Mouse (Mus musculus) megakaryocyte, adult 5-6 weeks (primary cell): ENCODE measurements around the gene Krt42. TPM values are rescaled to one million over a fixed set of nuclear protein-coding genes. Genes with fewer than 3 reads are reported as not detected.

Source experiments
- total RNA-seq, 2 experiments: library from RNA; stranded (forward) in 1 of 2; stranded (reverse) in 1 of 2; fragments of 153-499, 151-499 nt in 1 of 2; fragments of 221-1000, 200-1000 nt in 1 of 2; gene quantifications; 2 replicates each; pipeline versions ENCODE4 v1.2.3 to v1.2.4; 2015 to 2017

Krt42 gene
- total RNA-seq, 2 experiments from 2014 or later: not detected

Other genes with a start within 250 kb of the Krt42 start
- gene Krt33b, start 240.0 kb downstream of the Krt42 start, total RNA-seq (2015): not detected in 2 replicates
- not detected in 2 replicates for gene Krt33b, start 240.0 kb downstream of the Krt42 start, total RNA-seq (2017)
- gene Krt34, start 228.3 kb downstream of the Krt42 start, total RNA-seq (2015): not detected in 2 replicates
- not detected in 2 replicates for gene Krt34, start 228.3 kb downstream of the Krt42 start, total RNA-seq (2017)
- not detected in 2 replicates for gene Krt31, start 219.3 kb downstream of the Krt42 start, total RNA-seq (2015)
- gene Krt31, start 219.3 kb downstream of the Krt42 start, total RNA-seq (2017): not detected in 2 replicates
- gene Krt32, start 181.6 kb downstream of the Krt42 start, total RNA-seq (2015): not detected in 2 replicates
- not detected in 2 replicates for gene Krt32, start 181.6 kb downstream of the Krt42 start, total RNA-seq (2017)
- not detected in 2 replicates for gene Krt35, start 173.6 kb downstream of the Krt42 start, total RNA-seq (2015)
- gene Krt35, start 173.6 kb downstream of the Krt42 start, total RNA-seq (2017): not detected in 2 replicates
- not detected in 2 replicates for gene Krt36, start 164.2 kb downstream of the Krt42 start, total RNA-seq (2015)
- not detected in 2 replicates for gene Krt36, start 164.2 kb downstream of the Krt42 start, total RNA-seq (2017)
- not detected in 2 replicates for gene Krt13, start 148.3 kb downstream of the Krt42 start, total RNA-seq (2015)
- gene Krt13, start 148.3 kb downstream of the Krt42 start, total RNA-seq (2017): not detected in 2 replicates
- not detected in 2 replicates for gene Krt15, start 133.9 kb downstream of the Krt42 start, total RNA-seq (2015)
- gene Krt15, start 133.9 kb downstream of the Krt42 start, total RNA-seq (2017): not detected in 2 replicates
- gene Krt19, start 121.2 kb downstream of the Krt42 start, total RNA-seq (2015): not detected in 2 replicates
- not detected in 2 replicates for gene Krt19, start 121.2 kb downstream of the Krt42 start, total RNA-seq (2017)
- gene Krt9, start 76.6 kb downstream of the Krt42 start, total RNA-seq (2015): not detected in 2 replicates
- 0.04 TPM in 1 of 2 replicates, not detected in the other for gene Krt9, start 76.6 kb downstream of the Krt42 start, total RNA-seq (2017)
- gene Krt14, start 62.3 kb downstream of the Krt42 start, total RNA-seq (2015): not detected in 2 replicates
- gene Krt14, start 62.3 kb downstream of the Krt42 start, total RNA-seq (2017): not detected in 2 replicates
- not detected in 2 replicates for gene Krt16, start 21.0 kb downstream of the Krt42 start, total RNA-seq (2015)
- not detected in 2 replicates for gene Krt16, start 21.0 kb downstream of the Krt42 start, total RNA-seq (2017)
- not detected in 2 replicates for gene Krt17, start 8.8 kb downstream of the Krt42 start, total RNA-seq (2015)
- gene Krt17, start 8.8 kb downstream of the Krt42 start, total RNA-seq (2017): not detected in 2 replicates
- gene Eif1, start 50.0 kb upstream of the Krt42 start, total RNA-seq (2015): 1,372 and 1,486 TPM in 2 replicates
- 248 and 320 TPM in 2 replicates for gene Eif1, start 50.0 kb upstream of the Krt42 start, total RNA-seq (2017)
- gene Gast, start 64.5 kb upstream of the Krt42 start, total RNA-seq (2015): not detected in 2 replicates
- gene Gast, start 64.5 kb upstream of the Krt42 start, total RNA-seq (2017): not detected in 2 replicates
- gene Hap1, start 86.3 kb upstream of the Krt42 start, total RNA-seq (2015): not detected in 2 replicates
- not detected in 2 replicates for gene Hap1, start 86.3 kb upstream of the Krt42 start, total RNA-seq (2017)
- gene Jup, start 127.9 kb upstream of the Krt42 start, total RNA-seq (2015): 3.5 and 3.9 TPM in 2 replicates
- gene Jup, start 127.9 kb upstream of the Krt42 start, total RNA-seq (2017): 1.5 and 5.1 TPM in 2 replicates
- not detected in 2 replicates for gene P3h4, start 145.0 kb upstream of the Krt42 start, total RNA-seq (2015)
- 0.08 TPM in 1 of 2 replicates, not detected in the other for gene P3h4, start 145.0 kb upstream of the Krt42 start, total RNA-seq (2017)
- gene Fkbp10, start 145.8 kb upstream of the Krt42 start, total RNA-seq (2015): 0.09 TPM in 1 of 2 replicates, not detected in the other
- not detected in 2 replicates for gene Fkbp10, start 145.8 kb upstream of the Krt42 start, total RNA-seq (2017)
- gene Nt5c3b, start 171.9 kb upstream of the Krt42 start, total RNA-seq (2015): 8.8 and 9.8 TPM in 2 replicates
- gene Nt5c3b, start 171.9 kb upstream of the Krt42 start, total RNA-seq (2017): 7.3 and 9.6 TPM in 2 replicates
- gene Klhl10, start 172.0 kb upstream of the Krt42 start, total RNA-seq (2015): not detected in 2 replicates
- not detected in 2 replicates for gene Klhl10, start 172.0 kb upstream of the Krt42 start, total RNA-seq (2017)
- gene Klhl11, start 202.9 kb upstream of the Krt42 start, total RNA-seq (2015): 5.9 and 8.1 TPM in 2 replicates
- gene Klhl11, start 202.9 kb upstream of the Krt42 start, total RNA-seq (2017): 14.5 and 14.8 TPM in 2 replicates